Mouse (Mus musculus) CH12.LX (cell line): ENCODE results near the gene Gimap7.

Experiments
- BHLHE40 ChIP-seq: IDR thresholded peaks from 2 replicates; pipeline ENCODE4 v1.6.1; 2011; ENCODE audit warnings: mild to moderate bottlenecking, low read depth, low read length, improper control_type of control experiment
- CTCF ChIP-seq, 2 experiments: IDR thresholded peaks in 1 of 2; conservative IDR thresholded peaks in 1 of 2; 2 replicates each; pipeline ENCODE4 v1.5.1; 2011 to 2012; ENCODE audit warnings: low read depth in 2 of 2, low read length in 2 of 2, improper control_type of control experiment in 1 of 2, inconsistent platforms in 1 of 2, mild to moderate bottlenecking in 1 of 2, moderate library complexity in 1 of 2
- EP300 ChIP-seq: IDR thresholded peaks from 2 replicates; pipeline ENCODE4 v1.6.1; 2011; ENCODE audit warnings: low read length, improper control_type of control experiment
- HCFC1 ChIP-seq: IDR thresholded peaks from 2 replicates; pipeline ENCODE4 v1.6.1; 2012; ENCODE audit warnings: low read depth, mild to moderate bottlenecking, inconsistent platforms, low read length, improper control_type of control experiment
- MAX ChIP-seq: IDR thresholded peaks from 2 replicates; pipeline ENCODE4 v1.6.1; 2011; ENCODE audit warnings: low read length, improper control_type of control experiment
- MXI1 ChIP-seq: IDR thresholded peaks from 2 replicates; pipeline ENCODE4 v1.6.1; 2011; ENCODE audit warnings: mild to moderate bottlenecking, low read depth, low read length, improper control_type of control experiment
- NRF1 ChIP-seq: IDR thresholded peaks from 2 replicates; pipeline ENCODE4 v1.6.1; 2014; ENCODE audit warnings: low read depth, mild to moderate bottlenecking, inconsistent platforms, low read length, improper control_type of control experiment, moderate library complexity
- POLR2A ChIP-seq: IDR thresholded peaks from 2 replicates; pipeline ENCODE4 v1.6.1; 2011; ENCODE audit warnings: low read depth, mild to moderate bottlenecking, improper control_type of control experiment, low read length
- RAD21 ChIP-seq: IDR thresholded peaks from 2 replicates; pipeline ENCODE4 v1.6.1; 2011; ENCODE audit warnings: low read depth, mild to moderate bottlenecking, low read length, improper control_type of control experiment, moderate library complexity
- SMC3 ChIP-seq: IDR thresholded peaks from 2 replicates; pipeline ENCODE4 v1.6.1; 2011; ENCODE audit warnings: low read depth, low read length, improper control_type of control experiment
- TBP ChIP-seq: conservative IDR thresholded peaks from 2 replicates; pipeline ENCODE4 v1.6.1; 2011; ENCODE audit warnings: low read depth, low read length, improper control_type of control experiment
- UBTF ChIP-seq: IDR thresholded peaks from 2 replicates; pipeline ENCODE4 v1.6.1; 2012; ENCODE audit warnings: low read depth, mild to moderate bottlenecking, inconsistent platforms, low read length, improper control_type of control experiment, moderate library complexity
- ZKSCAN1 ChIP-seq: IDR thresholded peaks from 2 replicates; pipeline ENCODE4 v1.6.1; 2012; ENCODE audit warnings: low read depth, inconsistent platforms, low read length, improper control_type of control experiment, borderline replicate concordance

DNA sequence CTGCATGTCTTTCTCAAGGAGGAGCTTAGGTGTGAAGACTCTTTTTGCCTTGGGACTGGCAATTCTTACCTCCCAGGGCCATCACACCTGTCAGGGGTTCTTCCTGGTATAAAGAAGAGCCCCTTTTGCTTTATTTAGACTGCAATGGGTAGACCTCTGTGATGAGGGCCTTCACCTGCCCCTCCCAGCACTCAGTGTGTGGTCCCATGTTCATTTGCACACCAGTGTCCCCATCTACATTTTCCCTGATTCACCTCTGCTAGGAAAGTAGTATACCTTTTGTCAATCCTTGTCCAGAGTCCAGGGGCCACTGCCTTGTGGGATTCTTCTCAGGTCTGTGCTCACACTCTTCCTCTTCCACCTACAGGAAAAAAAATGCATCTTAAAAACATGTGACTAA, 14.3 kb upstream of the Gimap7 start:
- no peak for TF ChIP-seq HCFC1
- TF ChIP-seq MXI1 = no peak
- no peak for TF ChIP-seq CTCF (conservative IDR thresholded peaks at IDR 0.05 in 1 of 2, IDR thresholded peaks at IDR 0.05 in 1 of 2; ENCODE audit: low read depth in 2 of 2, low read length in 2 of 2)
- no peak for TF ChIP-seq POLR2A
- no peak for TF ChIP-seq TBP
- TF ChIP-seq MAX = no peak
- TF ChIP-seq NRF1 = no peak
- TF ChIP-seq RAD21 = no peak
- TF ChIP-seq EP300 = no peak
- TF ChIP-seq SMC3 = no peak
- no peak for TF ChIP-seq ZKSCAN1
- TF ChIP-seq BHLHE40 = no peak
- no peak for TF ChIP-seq UBTF
